Mouse (Mus musculus) MEL (cell line): Measurements from ENCODE around the gene Senp7. TPM values are rescaled to one million over a fixed set of nuclear protein-coding genes. Genes with fewer than 3 reads are reported as not detected.

Source experiments
- DNase-seq: peaks from one replicate; pipeline ENCODE4 v3.0.0; 2011; ENCODE audit warnings: low read depth, low spot score
- H3K27ac ChIP-seq: 2 replicates; pipeline ENCODE4 v1.5.1; 2012; ENCODE audit warnings: low read depth, mild to moderate bottlenecking, control low read depth, low read length, moderate library complexity; ENCODE audit not compliant: control insufficient read depth
- H3K27me3 ChIP-seq, 2 experiments: fragments of 150-350 bp in 1 of 2; sonication (generic) in 1 of 2; 2 replicates each; pipeline ENCODE4 v1.6.1; 2012; ENCODE audit warnings: low read length in 2 of 2, mild to moderate bottlenecking in 2 of 2, improper control_type of control experiment in 1 of 2, moderate library complexity in 1 of 2; ENCODE audit not compliant: insufficient read depth in 2 of 2, control insufficient read depth in 1 of 2
- H3K36me3 ChIP-seq, 2 experiments: 2 replicates each; pipeline ENCODE4 v1.6.1; 2012 to 2014; ENCODE audit warnings: low read length in 2 of 2, improper control_type of control experiment in 1 of 2, inconsistent platforms in 1 of 2, mild to moderate bottlenecking in 1 of 2; ENCODE audit not compliant: insufficient read depth in 2 of 2, control insufficient read depth in 1 of 2
- H3K4me1 ChIP-seq, 2 experiments: fragments of 150-350 bp in 1 of 2; sonication (generic) in 1 of 2; 2 replicates each; pipeline ENCODE4 v1.6.1; 2012; ENCODE audit warnings: low read length in 2 of 2, improper control_type of control experiment in 1 of 2, mild to moderate bottlenecking in 1 of 2; ENCODE audit not compliant: insufficient read depth in 2 of 2, control insufficient read depth in 1 of 2
- H3K4me3 ChIP-seq, 2 experiments: fragments of 150-350 bp in 1 of 2; sonication (generic) in 1 of 2; 2 replicates each; pipeline ENCODE4 v1.5.1; 2012; ENCODE audit warnings: low read depth in 2 of 2, low read length in 2 of 2, mild to moderate bottlenecking in 2 of 2, moderate library complexity in 2 of 2, control low read depth in 1 of 2, improper control_type of control experiment in 1 of 2; ENCODE audit not compliant: control insufficient read depth in 1 of 2, insufficient read depth in 1 of 2
- H3K79me2 ChIP-seq: 2 replicates; pipeline ENCODE4 v1.6.1; 2012; ENCODE audit warnings: mild to moderate bottlenecking, low read length, moderate library complexity; ENCODE audit not compliant: control insufficient read depth, poor library complexity, insufficient read depth
- H3K9ac ChIP-seq: 2 replicates; pipeline ENCODE4 v1.6.1; 2012; ENCODE audit warnings: low read depth, mild to moderate bottlenecking, control low read depth, low read length, moderate library complexity; ENCODE audit not compliant: control insufficient read depth, poor library complexity, severe bottlenecking
- H3K9me3 ChIP-seq: fragments of 150-350 bp; sonication (generic); replicated peaks from 2 replicates; pipeline ENCODE4 v1.6.1; 2012; ENCODE audit warnings: mild to moderate bottlenecking, low read length, improper control_type of control experiment, moderate library complexity; ENCODE audit not compliant: insufficient read depth
- BHLHE40 ChIP-seq: IDR thresholded peaks from 2 replicates; pipeline ENCODE4 v1.6.1; 2012; ENCODE audit warnings: low read depth, mild to moderate bottlenecking, inconsistent platforms, low read length, improper control_type of control experiment, borderline replicate concordance
- CHD1 ChIP-seq: IDR thresholded peaks from 2 replicates; pipeline ENCODE4 v1.6.1; 2012; ENCODE audit warnings: low read depth, mild to moderate bottlenecking, inconsistent platforms, low read length, improper control_type of control experiment
- CHD2 ChIP-seq: IDR thresholded peaks from 2 replicates; pipeline ENCODE4 v1.6.1; 2011; ENCODE audit warnings: low read length, improper control_type of control experiment
- ELF1 ChIP-seq: IDR thresholded peaks from 2 replicates; pipeline ENCODE4 v1.6.1; 2014; ENCODE audit warnings: low read depth, mild to moderate bottlenecking, inconsistent platforms, low read length, improper control_type of control experiment, moderate library complexity
- EP300 ChIP-seq, 2 experiments: IDR thresholded peaks; 2 replicates each; pipeline ENCODE4 v1.6.1; 2011; ENCODE audit warnings: improper control_type of control experiment in 2 of 2, low read length in 2 of 2, low read depth in 1 of 2, mild to moderate bottlenecking in 1 of 2
- ETS1 ChIP-seq: IDR thresholded peaks from 2 replicates; pipeline ENCODE4 v1.6.1; 2012; ENCODE audit warnings: low read depth, mild to moderate bottlenecking, inconsistent platforms, low read length, improper control_type of control experiment, moderate library complexity
- GATA1 ChIP-seq: IDR thresholded peaks from 2 replicates; pipeline ENCODE4 v1.6.1; 2011; ENCODE audit warnings: low read depth, low read length, improper control_type of control experiment
- MAX ChIP-seq: IDR thresholded peaks from 2 replicates; pipeline ENCODE4 v1.6.1; 2011; ENCODE audit warnings: low read length, improper control_type of control experiment
- MAZ ChIP-seq: IDR thresholded peaks from 2 replicates; pipeline ENCODE4 v1.6.1; 2012; ENCODE audit warnings: low read depth, mild to moderate bottlenecking, inconsistent platforms, low read length, improper control_type of control experiment
- MYB ChIP-seq: IDR thresholded peaks from 2 replicates; pipeline ENCODE4 v1.6.1; 2011; ENCODE audit warnings: mild to moderate bottlenecking, low read depth, low read length, improper control_type of control experiment
- MYC ChIP-seq: IDR thresholded peaks from 2 replicates; pipeline ENCODE4 v1.6.1; 2011; ENCODE audit warnings: low read depth, mild to moderate bottlenecking, low read length, improper control_type of control experiment, moderate library complexity
- NRF1 ChIP-seq: IDR thresholded peaks from 2 replicates; pipeline ENCODE4 v1.6.1; 2014; ENCODE audit warnings: low read depth, mild to moderate bottlenecking, inconsistent platforms, low read length, improper control_type of control experiment, moderate library complexity; ENCODE audit not compliant: poor library complexity, insufficient read depth, severe bottlenecking
- POLR2AphosphoS2 ChIP-seq: IDR thresholded peaks from 2 replicates; pipeline ENCODE4 v1.6.1; 2011; ENCODE audit warnings: low read length, improper control_type of control experiment
- POLR2AphosphoS5 ChIP-seq: IDR thresholded peaks from 2 replicates; pipeline ENCODE4 v1.6.1; 2012; ENCODE audit warnings: low read depth, borderline replicate concordance, mild to moderate bottlenecking, inconsistent platforms, low read length, moderate library complexity, mixed read lengths
- RCOR1 ChIP-seq: IDR thresholded peaks from 2 replicates; pipeline ENCODE4 v1.6.1; 2012; ENCODE audit warnings: low read depth, mild to moderate bottlenecking, inconsistent platforms, low read length, improper control_type of control experiment
- SIN3A ChIP-seq: IDR thresholded peaks from 2 replicates; pipeline ENCODE4 v1.6.1; 2012; ENCODE audit warnings: low read length, improper control_type of control experiment, inconsistent platforms
- TAL1 ChIP-seq: IDR thresholded peaks from 2 replicates; pipeline ENCODE4 v1.6.1; 2012; ENCODE audit warnings: mild to moderate bottlenecking, inconsistent platforms, low read length, moderate library complexity, mixed read lengths
- TCF12 ChIP-seq: IDR thresholded peaks from 2 replicates; pipeline ENCODE4 v1.6.1; 2014; ENCODE audit warnings: low read depth, mild to moderate bottlenecking, inconsistent platforms, low read length, improper control_type of control experiment, moderate library complexity
- UBTF ChIP-seq: IDR thresholded peaks from 2 replicates; pipeline ENCODE4 v1.6.1; 2012; ENCODE audit warnings: low read depth, mild to moderate bottlenecking, inconsistent platforms, low read length, improper control_type of control experiment, moderate library complexity, borderline replicate concordance; ENCODE audit not compliant: insufficient read depth
- USF2 ChIP-seq, 2 experiments: IDR thresholded peaks; 2 replicates each; pipeline ENCODE4 v1.6.1; 2011 to 2012; ENCODE audit warnings: improper control_type of control experiment in 2 of 2, low read length in 2 of 2, borderline replicate concordance in 1 of 2, inconsistent platforms in 1 of 2, low read depth in 1 of 2, mild to moderate bottlenecking in 1 of 2; ENCODE audit not compliant: insufficient read depth in 1 of 2
- ZKSCAN1 ChIP-seq: IDR thresholded peaks from 2 replicates; pipeline ENCODE4 v1.6.1; 2012; ENCODE audit warnings: low read depth, mild to moderate bottlenecking, inconsistent platforms, low read length, improper control_type of control experiment, moderate library complexity
- ZMIZ1 ChIP-seq: IDR thresholded peaks from 2 replicates; pipeline ENCODE4 v1.6.1; 2012; ENCODE audit warnings: low read depth, mild to moderate bottlenecking, inconsistent platforms, low read length, improper control_type of control experiment, moderate library complexity
- polyA plus RNA-seq, 2 experiments: library from polyadenylated mRNA; stranded (reverse) in 1 of 2; unstranded in 1 of 2; fragments of >175 nt in 1 of 2; fragments of >200 nt in 1 of 2; gene quantifications; 2 replicates each; pipeline versions ENCODE4 v1.2.1 to v1.2.4; 2012; ENCODE audit warnings: low replicate concordance in 2 of 2, low read depth in 1 of 2; ENCODE audit not compliant: insufficient read length in 2 of 2, insufficient read depth in 1 of 2, missing spikeins in 1 of 2
- total RNA-seq: library from RNA; depleted of rRNA; stranded (reverse); fragments of 300-350 nt; gene quantifications from 2 replicates; pipeline ENCODE4 v1.2.3, GENCODE M21; 2012

The Senp7 gene
- total and polyA plus RNA-seq, 3 experiments, result 7.7 to 15.0 TPM; not detected in 1

- H3K9ac ChIP-seq, result no peak overlapping the region; the same call in 1 of the 2 replicates
- H3K36me3 ChIP-seq, result peaks cover 0 to 32% of the 10 kb centered on the region in 2 experiments; a peak in 2 of 4 replicates
- H3K27me3 ChIP-seq, result no peaks in the 10 kb centered on the region
- TF ChIP-seq GATA1 (no peak), ETS1 (no peak), ZKSCAN1 (no peak), MYB (no peak), NRF1 (no peak), RCOR1 (no peak), MYC (no peak)
- peaks cover 17 to 36% of the 10 kb centered on the region in 2 experiments for H3K4me1 ChIP-seq
- H3K4me3 ChIP-seq, result no peak overlapping the region
- H3K79me2 ChIP-seq, result peaks cover 8% of the 10 kb centered on the region
- H3K9me3 ChIP-seq, result no peaks in the 10 kb centered on the region
- H3K27ac ChIP-seq, result peak overlapping the region; percentile 62
- DNase-seq, result peak; percentile 30
Observed at GRCm38 (mm10) chr16:56074122-56074521, 26.0 kb downstream of the Senp7 start.

GRCm38 (mm10) chr16:56074565-56074964 lies 26.4 kb downstream of the Senp7 start:
- Histone ChIP-seq H3K79me2 (peaks cover 8% of the 10 kb centered on the region), H3K27me3 (no peaks in the 10 kb centered on the region), H3K36me3 (peaks cover 0 to 32% of the 10 kb centered on the region in 2 experiments; a peak in 2 of 4 replicates), H3K4me3 (no peak overlapping the region; a peak in 1 of 4 replicates), H3K9ac (peak overlapping the region; percentile 69), H3K9me3 (no peaks in the 10 kb centered on the region), H3K27ac (peak overlapping the region; percentile 62), H3K4me1 (peaks cover 17 to 36% of the 10 kb centered on the region in 2 experiments)
- TF ChIP-seq POLR2AphosphoS2, result no peak
- no peak for TF ChIP-seq CHD2
- peak; percentile 43; the same call in 1 of the 2 replicates for TF ChIP-seq GATA1
- TF ChIP-seq ZMIZ1, result no peak
- no peak for DNase-seq

GRCm38 (mm10) chr16:56075222-56076111 lies 27.3 kb downstream of the Senp7 start:
- Histone ChIP-seq H3K27ac (peak overlapping the region; percentile 84), H3K4me3 (peak overlapping the region; percentile 75 to 90), H3K4me1 (peaks cover 17 to 38% of the 10 kb centered on the region in 2 experiments), H3K27me3 (no peaks in the 10 kb centered on the region), H3K9ac (peak overlapping the region; percentile 98), H3K36me3 (peaks cover 0 to 32% of the 10 kb centered on the region in 2 experiments; a peak in 2 of 4 replicates), H3K79me2 (peaks cover 8% of the 10 kb centered on the region), H3K9me3 (no peaks in the 10 kb centered on the region)
- peak; percentile 93 for DNase-seq
- TF ChIP-seq RCOR1 (no peak), MAZ (peak; percentile 96), TCF12 (peak; percentile 33; the same call in 1 of the 2 replicates), POLR2AphosphoS2 (peak; percentile 50), USF2 (IDR thresholded peaks at IDR 0.05; ENCODE audit: borderline replicate concordance in 1 of 2, insufficient read depth in 1 of 2, low read depth in 1 of 2, low read length in 2 of 2) (no peak), ETS1 (peak; percentile 4; the same call in 1 of the 2 replicates), ELF1 (peak; percentile 87), SIN3A (peak; percentile 50), UBTF (no peak), TAL1 (no peak), BHLHE40 (0 out of 2 replicates have a peak, but pooled peaks have one; percentile 21), POLR2AphosphoS5 (no peak), EP300 (IDR thresholded peaks at IDR 0.05; ENCODE audit: low read depth in 1 of 2, low read length in 2 of 2) (peak in 1 of 2 experiments; percentile 44; a peak in 1 of 4 replicates), MYC (no peak), ZKSCAN1 (no peak), CHD1 (0 out of 2 replicates have a peak, but pooled peaks have one; percentile 28), MAX (peak; percentile 46)
